Mouse (Mus musculus) forebrain, embryonic 14.5 days (tissue): Measurements from ENCODE around the gene Gm45837. TPM values are rescaled to one million over a fixed set of nuclear protein-coding genes. Genes with fewer than 3 reads are reported as not detected.

ENCODE experiments used
- ATAC-seq: fragments of 200-750 bp; cut with Nextera tagmentation; 2 replicates; pipeline ENCODE4 v1.8.0; 2017; ENCODE audit warnings: mild to moderate bottlenecking, moderate library complexity
- DNase-seq: peaks from one replicate; pipeline ENCODE4 v3.0.0-alpha.2; 2015; ENCODE audit warnings: low spot score
- H3K27ac ChIP-seq: fragments of 300-500 bp; sonication (generic); 2 replicates; pipeline ENCODE4 v1.5.1; 2014; ENCODE audit warnings: low read depth, mild to moderate bottlenecking, control low read depth, low read length, moderate library complexity
- H3K27me3 ChIP-seq: fragments of 300-500 bp; sonication (generic); replicated peaks from 2 replicates; pipeline ENCODE4 v1.6.1; 2014; ENCODE audit warnings: low read length, control low read depth, mixed read lengths; ENCODE audit not compliant: control insufficient read depth, insufficient read depth
- H3K36me3 ChIP-seq: fragments of 300-500 bp; sonication (generic); 2 replicates; pipeline ENCODE4 v1.6.1; 2014; ENCODE audit warnings: low read length, control low read depth; ENCODE audit not compliant: control insufficient read depth, insufficient read depth
- H3K4me1 ChIP-seq: fragments of 300-500 bp; sonication (generic); 2 replicates; pipeline ENCODE4 v1.6.1; 2014; ENCODE audit warnings: antibody characterized with exemption, low read length, control low read depth; ENCODE audit not compliant: control insufficient read depth, insufficient read depth
- H3K4me2 ChIP-seq: fragments of 300-500 bp; sonication (generic); 2 replicates; pipeline ENCODE4 v1.6.1; 2014; ENCODE audit warnings: mild to moderate bottlenecking, control low read depth, low read length
- H3K4me3 ChIP-seq: fragments of 300-500 bp; sonication (generic); 2 replicates; pipeline ENCODE4 v1.5.1; 2014; ENCODE audit warnings: low read depth, low read length, control low read depth
- H3K9ac ChIP-seq: fragments of 300-500 bp; sonication (generic); 2 replicates; pipeline ENCODE4 v1.6.1; 2014; ENCODE audit warnings: mild to moderate bottlenecking, low read length, control low read depth, moderate library complexity
- H3K9me3 ChIP-seq: fragments of 300-500 bp; sonication (generic); replicated peaks from 2 replicates; pipeline ENCODE4 v1.6.1; 2016; ENCODE audit warnings: low read length, control low read depth, mixed read lengths; ENCODE audit not compliant: control insufficient read depth
- WGBS: fragments of 180-500 bp; shearing (Covaris S2); extraction: QIAGEN DNeasy Blood & Tissue Kit; methylation state at CpG from one replicate; pipeline ENCODE4 v1.1.7; 2014; 5-methylcytosine and 5-hydroxymethylcytosine counted together
- polyA plus RNA-seq: library from polyadenylated mRNA; unstranded; fragments of >200 nt; fragmentation: Nextera tagmentation; extraction: Ambion mirVana; gene quantifications from 2 replicates; pipeline ENCODE4 v1.2.1, GENCODE M21; 2014

Gene Gm45837
- polyA plus RNA-seq, 1 experiment from 2014 or later, result not detected

GRCm38 (mm10) chr7:101401510-101401909, 9.2 kb upstream of the Gm45837 start:
- Histone ChIP-seq H3K4me2 (no peak overlapping the region), H3K27ac (no peak overlapping the region), H3K27me3 (no peaks in the 10 kb centered on the region), H3K4me1 (no peaks in the 10 kb centered on the region), H3K36me3 (no peaks in the 10 kb centered on the region), H3K4me3 (no peak overlapping the region), H3K9me3 (no peaks in the 10 kb centered on the region), H3K9ac (no peak overlapping the region)
- DNase-seq, result no peak
- no peak for ATAC-seq
- 86% methylated on average over 7 of the region's 7 CpGs for WGBS

- H3K27me3 ChIP-seq, result no peaks in the 10 kb centered on the region
- no peak for DNase-seq
- ATAC-seq, result no peak
- H3K4me3 ChIP-seq, result no peak overlapping the region
- no peaks in the 10 kb centered on the region for H3K9me3 ChIP-seq
- H3K4me1 ChIP-seq, result no peaks in the 10 kb centered on the region
- 94% methylated on average over 5 of the region's 5 CpGs for WGBS
- H3K27ac ChIP-seq, result no peak overlapping the region
- no peak overlapping the region for H3K4me2 ChIP-seq
- H3K36me3 ChIP-seq, result no peaks in the 10 kb centered on the region
- H3K9ac ChIP-seq, result no peak overlapping the region
Observed at GRCm38 (mm10) chr7:101403831-101404230, 6.9 kb upstream of the Gm45837 start.

- peaks cover 14% of the 10 kb centered on the region for H3K4me1 ChIP-seq
- H3K4me3 ChIP-seq, result no peak overlapping the region
- DNase-seq (peak; percentile 90), ATAC-seq (peak; percentile 63)
- H3K27me3 ChIP-seq, result no peaks in the 10 kb centered on the region
- H3K9ac ChIP-seq, result no peak overlapping the region
- H3K4me2 ChIP-seq, result no peak overlapping the region
- H3K36me3 ChIP-seq, result no peaks in the 10 kb centered on the region
- no peak overlapping the region for H3K27ac ChIP-seq
- H3K9me3 ChIP-seq, result no peaks in the 10 kb centered on the region
Observed at GRCm38 (mm10) chr7:101412796-101413195, 2.1 kb downstream of the Gm45837 start.

DNA sequence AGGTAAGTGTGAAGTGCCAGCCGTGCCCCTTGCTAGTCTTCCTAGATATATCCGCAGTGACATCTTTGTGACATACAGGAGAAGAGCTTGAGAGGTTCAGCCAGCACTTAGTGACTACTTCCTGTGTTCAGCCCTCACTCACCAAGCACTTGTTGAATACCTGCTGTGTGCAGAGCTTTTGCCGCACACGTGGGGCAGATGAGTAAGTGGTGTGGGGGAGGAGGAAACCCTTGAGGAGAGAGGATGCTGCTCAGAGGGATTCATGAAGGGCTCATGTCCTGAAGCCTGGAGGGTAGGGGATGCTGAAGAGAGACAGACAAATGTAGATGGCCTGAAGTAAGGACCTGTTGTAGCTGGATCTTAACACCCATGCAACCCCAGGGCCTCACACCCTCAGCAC, 3.5 kb downstream of the Gm45837 start:
- Histone ChIP-seq H3K4me1 (peaks cover 18% of the 10 kb centered on the region), H3K27ac (no peak overlapping the region; the same call in 1 of the 2 replicates), H3K4me2 (no peak overlapping the region), H3K27me3 (no peaks in the 10 kb centered on the region), H3K4me3 (no peak overlapping the region), H3K9me3 (no peaks in the 10 kb centered on the region), H3K36me3 (no peaks in the 10 kb centered on the region), H3K9ac (no peak overlapping the region)
- ATAC-seq (no peak), DNase-seq (no peak)
- WGBS, result 51% methylated on average over 4 of the region's 4 CpGs

DNA sequence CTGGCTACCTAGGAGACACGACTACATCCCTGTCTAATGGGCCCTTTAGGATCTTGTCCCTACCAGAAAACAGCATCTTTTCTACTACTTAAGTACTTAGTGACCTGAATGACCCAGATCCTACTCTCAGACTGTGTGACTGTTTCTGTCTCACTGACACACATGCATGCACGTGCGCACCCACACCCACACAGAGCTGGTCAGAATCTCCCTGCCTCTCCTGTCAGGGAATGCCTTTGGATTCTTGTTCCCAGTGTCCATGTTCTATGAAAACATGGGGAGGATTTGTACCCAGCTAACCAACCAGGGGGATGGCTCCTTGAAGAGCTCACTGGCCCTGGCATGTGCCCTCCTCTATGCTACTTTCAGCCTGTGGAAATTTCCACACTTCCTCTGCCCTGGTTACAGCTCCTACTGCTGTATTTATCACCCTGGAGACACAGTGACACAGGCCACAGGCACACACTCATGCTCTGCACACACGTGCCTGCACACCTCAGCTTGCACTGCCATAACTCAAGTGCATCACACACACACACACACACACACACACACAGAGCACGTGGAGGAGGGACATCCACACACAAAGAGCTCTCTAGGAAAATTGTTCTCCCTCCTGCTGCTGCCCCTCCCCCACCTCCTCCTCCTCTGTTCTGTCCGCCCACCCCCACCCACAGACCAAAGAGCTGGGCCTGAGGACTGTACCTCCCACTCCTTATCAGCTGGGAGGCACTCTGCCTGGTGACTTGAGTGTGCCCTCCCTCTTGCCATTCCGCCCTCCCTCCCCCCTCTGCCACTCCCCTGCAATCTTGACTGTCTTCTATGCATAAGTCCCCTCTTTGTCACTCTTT, 4.2 kb downstream of the Gm45837 start:
- H3K27me3 ChIP-seq, result 0 out of 2 replicates have a peak, but pooled peaks cover 2% of the 10 kb centered on the region
- H3K27ac ChIP-seq, result peak overlapping the region; percentile 65
- H3K9me3 ChIP-seq, result no peaks in the 10 kb centered on the region
- H3K4me3 ChIP-seq, result no peak overlapping the region
- H3K36me3 ChIP-seq, result no peaks in the 10 kb centered on the region
- H3K4me2 ChIP-seq, result no peak overlapping the region
- H3K4me1 ChIP-seq, result peaks cover 20% of the 10 kb centered on the region
- WGBS, result 31% methylated on average over 7 of the region's 7 CpGs
- ATAC-seq (peak; percentile 60), DNase-seq (peak; percentile 66)
- 0 out of 2 replicates have a peak overlapping the region, but pooled peaks have one; percentile 29 for H3K9ac ChIP-seq

DNA sequence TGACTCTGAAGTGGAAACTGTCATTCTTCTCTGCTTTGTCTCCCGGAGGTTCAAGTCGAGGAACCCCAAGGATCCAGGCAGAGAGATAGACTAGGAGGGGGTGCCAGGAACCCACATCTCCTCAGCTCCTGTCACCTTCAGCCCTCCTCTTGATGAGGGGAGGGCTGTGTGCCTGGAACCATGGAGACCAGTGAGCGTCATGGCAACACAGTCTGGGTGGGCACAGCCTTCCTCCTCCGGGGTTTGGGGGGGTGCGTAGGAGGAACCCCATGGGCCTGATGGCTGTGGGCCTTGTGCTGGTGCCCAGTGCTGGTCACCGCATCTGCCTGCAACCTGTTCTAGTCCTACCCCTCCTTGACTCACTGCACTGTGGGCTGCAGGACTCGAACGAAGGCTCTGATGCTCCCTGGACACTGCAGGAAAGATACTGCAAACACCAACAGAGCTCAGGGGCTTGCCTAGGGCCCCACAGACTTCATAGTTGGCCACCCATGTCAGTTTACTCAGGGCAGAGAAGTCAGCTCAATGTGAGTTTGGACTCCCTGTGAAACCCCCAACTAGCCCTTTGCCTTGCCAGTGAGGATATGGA, 4.9 kb downstream of the Gm45837 start:
- ATAC-seq (peak; percentile 54), DNase-seq (no peak)
- Histone ChIP-seq H3K27ac (peak overlapping the region; percentile 65; the same call in 1 of the 2 replicates), H3K4me3 (no peak overlapping the region), H3K27me3 (0 out of 2 replicates have a peak, but pooled peaks cover 3% of the 10 kb centered on the region), H3K4me1 (peaks cover 20% of the 10 kb centered on the region), H3K36me3 (no peaks in the 10 kb centered on the region), H3K4me2 (no peak overlapping the region), H3K9me3 (no peaks in the 10 kb centered on the region), H3K9ac (no peak overlapping the region)
- 36% methylated on average over 8 of the region's 8 CpGs for WGBS

GRCm38 (mm10) chr7:101416391-101416790, 5.7 kb downstream of the Gm45837 start:
- no peak for ATAC-seq
- Histone ChIP-seq H3K36me3 (no peaks in the 10 kb centered on the region), H3K4me2 (no peak overlapping the region), H3K9ac (no peak overlapping the region), H3K9me3 (no peaks in the 10 kb centered on the region), H3K4me3 (no peak overlapping the region), H3K27me3 (0 out of 2 replicates have a peak, but pooled peaks cover 3% of the 10 kb centered on the region), H3K27ac (peak overlapping the region; percentile 65; the same call in 1 of the 2 replicates), H3K4me1 (peaks cover 20% of the 10 kb centered on the region)
- 69% methylated on average over 5 of the region's 5 CpGs for WGBS
- DNase-seq, result no peak

DNA sequence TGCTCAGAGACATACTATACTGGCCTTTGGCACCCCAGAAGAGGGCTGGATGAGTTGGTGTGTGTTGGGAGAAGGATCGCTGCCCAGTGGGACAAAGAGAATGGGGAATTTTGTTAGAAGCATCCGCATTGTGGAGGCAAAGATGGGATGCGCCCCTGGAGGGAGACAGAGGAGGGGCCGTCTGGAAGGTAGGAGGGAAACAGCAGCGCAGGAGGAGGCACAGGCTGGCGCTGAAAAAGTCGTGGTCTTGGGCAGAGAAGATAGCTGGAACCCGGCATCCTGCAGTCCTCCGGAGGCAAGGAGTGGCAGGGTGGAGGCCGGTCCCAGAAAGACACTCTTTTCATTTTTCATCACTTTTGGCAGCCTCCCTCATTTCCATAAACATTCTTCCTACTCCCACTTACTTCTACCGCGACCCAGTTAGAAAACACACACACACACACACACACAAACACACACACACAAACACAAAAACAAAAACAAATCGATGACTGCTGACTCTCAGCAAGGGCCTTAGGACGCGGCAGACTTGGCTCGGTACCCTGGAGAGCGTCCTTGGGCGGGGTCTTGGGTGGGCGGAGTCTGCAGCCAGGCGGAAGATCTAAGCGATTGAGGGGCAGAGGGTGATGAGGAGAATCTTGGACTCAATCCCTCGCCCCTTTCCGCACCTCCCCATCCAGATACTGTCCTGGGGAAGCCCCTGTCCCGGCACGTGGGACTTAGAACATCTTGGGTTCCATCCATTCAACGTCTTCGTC, 8.5 kb downstream of the Gm45837 start:
- WGBS, result 4% methylated on average over 27 of the region's 27 CpGs
- H3K4me1 ChIP-seq, result peaks cover 20% of the 10 kb centered on the region
- H3K4me2 ChIP-seq, result peak overlapping the region; percentile 24

More for the DNA sequence above, 8.5 kb downstream of the Gm45837 start:
- DNase-seq, result peak; percentile 41
- no peak for ATAC-seq
- Histone ChIP-seq H3K9me3 (no peaks in the 10 kb centered on the region), H3K9ac (peak overlapping the region; percentile 21; the same call in 1 of the 2 replicates), H3K27me3 (0 out of 2 replicates have a peak, but pooled peaks cover 3% of the 10 kb centered on the region), H3K36me3 (no peaks in the 10 kb centered on the region), H3K27ac (no peak overlapping the region), H3K4me3 (no peak overlapping the region)
